Mouse (Mus musculus) limb, embryonic 11.5 days (tissue): ENCODE measurements around the gene Crip1. TPM values are rescaled to one million over a fixed set of nuclear protein-coding genes. Genes with fewer than 3 reads are reported as not detected.

ENCODE experiments used
- ATAC-seq: fragments of 200-750 bp; cut with Nextera tagmentation; 2 replicates; pipeline ENCODE4 v1.8.0; 2017; ENCODE audit warnings: low read depth; ENCODE audit not compliant: insufficient number of reproducible peaks, low FRiP score, low TSS enrichment
- DNase-seq: peaks from one replicate; pipeline ENCODE4 v3.0.0-alpha.2; 2015; ENCODE audit warnings: low spot score
- H3K27ac ChIP-seq: fragments of 300-500 bp; sonication (generic); replicated peaks from 2 replicates; pipeline ENCODE4 v1.5.1; 2014; ENCODE audit warnings: low read depth, mild to moderate bottlenecking, low read length
- H3K27me3 ChIP-seq: fragments of 300-500 bp; sonication (generic); 2 replicates; pipeline ENCODE4 v1.6.1; 2014; ENCODE audit warnings: mild to moderate bottlenecking, low read length, mixed read lengths; ENCODE audit not compliant: control insufficient read depth, insufficient read depth
- H3K36me3 ChIP-seq: fragments of 300-500 bp; sonication (generic); 2 replicates; pipeline ENCODE4 v1.6.1; 2014; ENCODE audit warnings: mild to moderate bottlenecking, low read length, moderate library complexity, mixed read lengths; ENCODE audit not compliant: control insufficient read depth, insufficient read depth
- H3K4me1 ChIP-seq: fragments of 300-500 bp; sonication (generic); 2 replicates; pipeline ENCODE4 v1.6.1; 2014; ENCODE audit warnings: low read length, mixed read lengths; ENCODE audit not compliant: control insufficient read depth, insufficient read depth
- H3K4me2 ChIP-seq: fragments of 300-500 bp; sonication (generic); 2 replicates; pipeline ENCODE4 v1.6.1; 2014; ENCODE audit warnings: low read depth, mild to moderate bottlenecking, moderate library complexity; ENCODE audit not compliant: severe bottlenecking
- H3K4me3 ChIP-seq: fragments of 300-500 bp; sonication (generic); 2 replicates; pipeline ENCODE4 v1.5.1; 2014; ENCODE audit warnings: low read depth, low read length
- H3K9ac ChIP-seq: fragments of 300-500 bp; sonication (generic); 2 replicates; pipeline ENCODE4 v1.6.1; 2014; ENCODE audit warnings: mild to moderate bottlenecking, low read length
- H3K9me3 ChIP-seq: fragments of 300-500 bp; sonication (generic); 2 replicates; pipeline ENCODE4 v1.6.1; 2016; ENCODE audit warnings: low read length; ENCODE audit not compliant: control insufficient read depth
- WGBS: fragments of 180-500 bp; shearing (Covaris S2); extraction: QIAGEN DNeasy Blood & Tissue Kit; methylation state at CpG from one replicate; pipeline ENCODE4 v1.1.7; 2014; 5-methylcytosine and 5-hydroxymethylcytosine counted together
- polyA plus RNA-seq: library from polyadenylated mRNA; unstranded; fragments of >200 nt; fragmentation: Nextera tagmentation; extraction: Ambion mirVana; gene quantifications from 2 replicates; pipeline ENCODE4 v1.2.1, GENCODE M21; 2014

The Crip1 gene
- polyA plus RNA-seq = 56.2 and 62.8 TPM in 2 replicates

DNA sequence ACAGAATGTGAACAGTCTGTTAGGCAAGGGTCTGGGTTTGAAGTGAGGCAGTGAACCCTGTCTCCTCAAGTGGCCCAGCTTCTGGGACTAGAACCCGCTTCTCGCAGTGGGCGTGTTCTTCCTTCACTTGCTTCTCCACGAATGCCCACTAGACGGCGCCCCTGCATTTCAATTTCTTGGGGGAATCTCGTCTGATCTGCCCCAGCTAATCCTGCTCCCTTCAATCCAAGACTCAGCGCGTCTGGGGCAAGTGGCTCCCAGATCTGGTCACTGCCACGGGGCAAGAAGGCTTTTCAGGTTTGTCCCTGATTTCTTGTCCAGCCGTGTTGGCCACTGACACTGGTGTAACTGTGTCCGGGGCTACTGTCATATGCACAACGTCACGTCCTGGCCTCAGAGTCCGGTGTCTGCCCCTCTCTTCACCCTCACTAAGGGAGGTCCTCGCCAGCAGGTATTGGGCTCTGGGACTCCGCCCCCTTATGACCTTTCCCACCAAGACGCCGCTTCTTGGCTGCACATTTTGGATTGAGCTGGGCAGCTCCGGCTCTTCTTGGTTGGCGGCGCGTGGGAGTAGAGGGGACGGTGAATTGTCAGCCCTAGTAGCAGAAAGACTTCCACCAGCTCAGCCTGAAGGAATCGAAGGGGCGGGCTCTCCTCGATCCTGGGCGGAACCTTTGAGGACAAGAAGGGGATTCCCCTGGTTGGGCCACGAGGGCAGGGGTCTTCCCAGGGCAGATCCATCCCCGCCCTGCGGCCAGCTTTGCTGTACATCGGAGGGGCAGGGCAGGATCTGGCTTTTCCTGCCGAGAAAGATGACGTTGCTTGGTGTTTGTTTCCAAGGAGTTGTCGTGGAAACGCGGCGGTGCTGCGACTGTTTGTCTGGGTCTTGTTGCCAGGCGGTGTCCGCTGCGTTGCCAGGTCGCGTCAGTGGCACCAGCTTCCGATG, at the start of gene Crip1:
TSS of gene Crip1 (plus strand) at position 205 of the 946 bp plus-strand sequence.
- ATAC-seq = no peak
- Histone ChIP-seq H3K36me3 (no peaks in the 10 kb centered on the region), H3K4me2 (peak within 1 kb of the TSS; percentile 20; the same call in 1 of the 2 replicates), H3K9me3 (no peaks in the 10 kb centered on the region), H3K9ac (no peak within 1 kb of the TSS), H3K4me1 (peaks cover 8% of the 10 kb centered on the region), H3K27ac (no peak within 1 kb of the TSS), H3K4me3 (no peak within 1 kb of the TSS), H3K27me3 (peaks cover 42% of the 10 kb centered on the region)
- peak; percentile 88 for DNase-seq
- 11% methylated on average over 45 of the region's 45 CpGs for WGBS

DNA sequence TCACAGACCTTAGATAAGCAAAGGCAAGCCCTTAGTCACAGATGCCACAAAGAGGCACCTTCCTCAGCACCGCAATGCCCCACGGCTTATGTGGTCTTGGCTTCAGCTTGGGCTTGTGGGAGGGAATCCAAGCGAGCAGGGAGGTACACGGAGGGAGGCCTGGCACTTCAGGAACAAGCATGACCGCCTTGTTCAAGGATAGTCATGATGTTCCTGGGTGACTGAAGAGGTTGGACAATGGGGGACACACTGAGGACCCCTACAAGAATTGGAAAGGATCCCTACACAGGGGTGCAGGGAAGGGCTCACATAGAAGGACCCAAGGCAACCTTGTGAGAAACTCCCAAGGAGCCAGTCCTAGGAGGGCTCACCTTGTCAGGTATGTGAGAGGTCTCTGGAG, 49.1 kb upstream of the Crip1 start:
- WGBS = 89% methylated on average over 5 of the region's 5 CpGs

DNA sequence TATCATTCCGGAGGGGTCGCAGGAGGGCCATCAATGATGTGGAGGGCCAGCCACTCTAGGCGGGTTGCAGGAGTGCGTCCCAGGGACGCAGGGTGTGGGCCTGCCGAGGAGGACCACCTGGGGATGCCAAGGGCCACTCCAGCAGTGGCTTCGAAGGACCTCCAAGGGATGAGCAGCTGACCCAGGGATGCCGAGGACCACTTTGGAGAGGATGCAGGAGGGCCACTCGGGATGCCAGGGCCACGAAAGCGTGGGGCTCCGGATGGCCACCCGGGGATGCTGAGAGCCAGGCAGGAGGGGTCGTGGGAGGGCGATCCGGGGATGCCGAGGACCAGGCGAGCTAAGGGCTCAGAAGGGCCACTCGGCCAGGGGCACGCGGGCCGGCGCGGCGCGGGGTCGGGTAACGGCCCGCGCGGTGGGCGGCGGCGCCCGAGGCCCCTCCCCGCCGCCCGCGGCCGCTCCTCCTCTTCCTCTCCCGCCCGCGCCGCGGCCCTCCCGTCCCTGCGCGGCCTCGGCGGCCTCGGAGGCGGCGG, 48.3 kb upstream of the Crip1 start, which contains the start of gene Mta1:
TSS of gene Mta1 (plus strand) at position 530 of the 533 bp plus-strand sequence.
- H3K36me3 ChIP-seq = no peaks in the 10 kb centered on the region; the same call in 1 of the 2 replicates
- peak within 1 kb of the TSS; percentile 92 for H3K27ac ChIP-seq
- ATAC-seq = peak; percentile 57
- WGBS = 1% methylated on average over 39 of the region's 53 CpGs
- H3K9ac ChIP-seq = peak within 1 kb of the TSS; percentile 99
- peak within 1 kb of the TSS; percentile 95 for H3K4me2 ChIP-seq
- peak within 1 kb of the TSS; percentile 91 for H3K4me3 ChIP-seq
- H3K27me3 ChIP-seq = no peaks in the 10 kb centered on the region
- peak; percentile 71 for DNase-seq
- H3K4me1 ChIP-seq = peaks cover 21% of the 10 kb centered on the region
- H3K9me3 ChIP-seq = no peaks in the 10 kb centered on the region

More for the DNA sequence above, 49.1 kb upstream of the Crip1 start:
- H3K4me3 ChIP-seq = no peak overlapping the region
- H3K27ac ChIP-seq = no peak overlapping the region
- H3K9ac ChIP-seq = no peak overlapping the region; the same call in 1 of the 2 replicates
- DNase-seq = no peak
- H3K4me2 ChIP-seq = peak overlapping the region; percentile 95
- no peaks in the 10 kb centered on the region; the same call in 1 of the 2 replicates for H3K36me3 ChIP-seq
- peaks cover 21% of the 10 kb centered on the region for H3K4me1 ChIP-seq
- H3K9me3 ChIP-seq = no peaks in the 10 kb centered on the region
- no peak for ATAC-seq
- no peaks in the 10 kb centered on the region for H3K27me3 ChIP-seq

DNA sequence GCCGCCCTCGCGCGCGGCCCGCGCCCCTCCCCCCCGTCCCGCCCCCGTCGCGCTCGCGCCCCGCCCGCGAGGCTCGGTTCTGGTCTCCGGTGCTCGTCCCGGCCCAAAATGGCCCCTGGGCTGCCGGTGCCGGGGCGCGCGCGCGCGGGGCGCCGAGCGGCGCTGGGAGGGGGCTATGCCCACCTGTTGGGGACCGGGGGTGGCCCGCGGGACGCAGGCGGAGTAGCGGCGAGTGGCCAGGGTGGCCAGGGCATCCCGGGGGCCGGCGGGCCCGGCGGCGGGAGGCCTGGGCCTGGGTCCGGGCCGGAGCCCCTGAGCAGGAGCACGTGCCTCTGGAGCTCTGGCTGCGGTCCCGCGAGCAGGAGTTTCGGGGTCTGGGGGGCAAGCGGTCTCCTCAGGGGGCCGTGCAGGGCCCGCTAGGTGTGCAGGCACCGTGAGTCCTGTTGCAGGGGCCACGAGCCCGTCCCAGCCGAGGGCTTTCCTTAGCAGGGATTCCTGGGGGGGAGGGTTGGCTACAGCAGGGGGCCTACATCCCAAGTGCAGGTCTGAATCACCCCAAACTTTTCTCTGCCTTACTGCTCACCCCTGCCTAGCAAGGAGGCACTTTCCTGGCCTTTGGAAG, 47.5 kb upstream of the Crip1 start:
- Histone ChIP-seq H3K9me3 (no peaks in the 10 kb centered on the region), H3K4me1 (peaks cover 21% of the 10 kb centered on the region), H3K27me3 (no peaks in the 10 kb centered on the region), H3K4me3 (peak overlapping the region; percentile 91), H3K4me2 (peak overlapping the region; percentile 95), H3K9ac (peak overlapping the region; percentile 99), H3K36me3 (no peaks in the 10 kb centered on the region; the same call in 1 of the 2 replicates), H3K27ac (peak overlapping the region; percentile 92)
- under 1% methylated on average over 32 of the region's 60 CpGs for WGBS
- DNase-seq = peak; percentile 53
- ATAC-seq = peak; percentile 19; the same call in 1 of the 2 replicates

DNA sequence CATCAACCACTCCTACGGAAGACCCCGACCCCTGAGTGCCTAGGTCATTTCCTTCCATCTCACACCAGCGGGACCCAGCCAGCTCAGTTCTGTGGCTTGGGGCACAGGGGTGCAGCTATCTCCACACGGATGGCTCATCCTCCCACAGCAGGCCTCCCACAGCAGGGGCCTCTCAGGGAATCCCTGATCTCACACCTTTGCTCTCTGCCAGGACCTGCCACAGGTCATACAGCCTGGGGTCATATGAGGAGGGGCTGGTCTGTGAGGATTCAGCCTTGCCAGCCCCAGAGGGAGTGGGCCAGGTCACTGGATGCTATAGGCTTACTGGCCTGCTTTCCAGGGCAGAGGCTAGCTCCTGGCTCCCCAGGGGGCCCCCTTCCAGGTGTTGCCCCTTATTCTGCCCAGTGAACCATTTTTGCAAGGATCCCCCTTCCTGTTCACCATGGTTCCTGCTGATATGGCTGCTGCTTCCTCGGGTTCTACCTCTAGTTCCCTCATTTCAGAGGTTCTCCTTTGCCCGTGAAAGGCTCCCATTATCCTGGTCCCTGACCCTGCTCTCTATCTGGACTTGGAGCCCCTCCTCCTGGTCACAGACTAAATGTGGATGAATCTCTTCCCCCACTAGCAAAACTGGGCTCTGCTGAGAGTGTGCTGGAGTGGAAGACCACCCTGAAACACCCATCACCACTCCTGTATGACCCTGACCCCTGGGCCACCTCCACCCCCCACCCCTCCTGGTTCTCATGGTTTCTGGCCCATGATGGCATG, 46.5 kb upstream of the Crip1 start:
- 41% methylated on average over 6 of the region's 6 CpGs for WGBS

DNA sequence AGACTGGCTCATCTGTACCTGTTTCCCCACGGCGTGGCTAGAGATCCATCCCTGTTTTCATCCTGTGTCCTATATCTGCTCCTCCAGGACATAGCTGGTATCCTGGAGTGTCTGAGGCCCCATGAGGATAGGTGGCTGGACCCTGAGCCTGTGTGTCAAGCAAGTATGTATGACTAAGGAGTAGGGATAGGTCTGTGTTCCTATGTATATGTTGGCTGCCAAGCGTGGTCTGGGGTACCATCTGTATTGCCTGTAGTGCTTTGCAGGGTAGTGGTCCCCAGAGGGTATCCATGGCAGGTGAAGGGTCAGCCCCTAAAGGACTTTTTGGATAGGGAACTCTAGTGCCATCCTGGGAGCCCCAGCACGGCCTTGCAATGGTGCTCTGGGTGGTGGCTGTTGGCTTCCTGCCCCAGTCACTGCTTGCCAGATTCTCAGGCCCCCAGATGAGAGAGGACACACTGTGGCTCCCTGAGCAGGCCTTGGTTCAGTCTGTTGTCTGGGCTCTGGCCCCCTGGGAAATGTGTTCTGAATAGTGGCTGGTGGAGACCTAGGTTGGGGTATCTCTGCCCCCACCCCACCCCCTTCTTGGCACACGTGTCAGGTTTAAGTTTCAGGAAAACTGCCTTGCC, 45.6 kb upstream of the Crip1 start:
- Histone ChIP-seq H3K4me3 (no peak overlapping the region), H3K4me1 (peaks cover 21% of the 10 kb centered on the region), H3K4me2 (no peak overlapping the region), H3K9me3 (no peaks in the 10 kb centered on the region), H3K9ac (no peak overlapping the region), H3K27me3 (no peaks in the 10 kb centered on the region), H3K27ac (no peak overlapping the region), H3K36me3 (peaks cover 6% of the 10 kb centered on the region; the same call in 1 of the 2 replicates)
- DNase-seq (no peak), ATAC-seq (no peak)
- WGBS = 86% methylated on average over 5 of the region's 5 CpGs

More for the DNA sequence above, 46.5 kb upstream of the Crip1 start:
- no peak overlapping the region for H3K27ac ChIP-seq
- peaks cover 4% of the 10 kb centered on the region; the same call in 1 of the 2 replicates for H3K36me3 ChIP-seq
- peak overlapping the region; percentile 91 for H3K4me3 ChIP-seq
- H3K9me3 ChIP-seq = no peaks in the 10 kb centered on the region
- H3K27me3 ChIP-seq = no peaks in the 10 kb centered on the region
- ATAC-seq (peak; percentile 1; the same call in 1 of the 2 replicates), DNase-seq (no peak)
- peak overlapping the region; percentile 47 for H3K9ac ChIP-seq
- peaks cover 21% of the 10 kb centered on the region for H3K4me1 ChIP-seq
- peak overlapping the region; percentile 95 for H3K4me2 ChIP-seq

DNA sequence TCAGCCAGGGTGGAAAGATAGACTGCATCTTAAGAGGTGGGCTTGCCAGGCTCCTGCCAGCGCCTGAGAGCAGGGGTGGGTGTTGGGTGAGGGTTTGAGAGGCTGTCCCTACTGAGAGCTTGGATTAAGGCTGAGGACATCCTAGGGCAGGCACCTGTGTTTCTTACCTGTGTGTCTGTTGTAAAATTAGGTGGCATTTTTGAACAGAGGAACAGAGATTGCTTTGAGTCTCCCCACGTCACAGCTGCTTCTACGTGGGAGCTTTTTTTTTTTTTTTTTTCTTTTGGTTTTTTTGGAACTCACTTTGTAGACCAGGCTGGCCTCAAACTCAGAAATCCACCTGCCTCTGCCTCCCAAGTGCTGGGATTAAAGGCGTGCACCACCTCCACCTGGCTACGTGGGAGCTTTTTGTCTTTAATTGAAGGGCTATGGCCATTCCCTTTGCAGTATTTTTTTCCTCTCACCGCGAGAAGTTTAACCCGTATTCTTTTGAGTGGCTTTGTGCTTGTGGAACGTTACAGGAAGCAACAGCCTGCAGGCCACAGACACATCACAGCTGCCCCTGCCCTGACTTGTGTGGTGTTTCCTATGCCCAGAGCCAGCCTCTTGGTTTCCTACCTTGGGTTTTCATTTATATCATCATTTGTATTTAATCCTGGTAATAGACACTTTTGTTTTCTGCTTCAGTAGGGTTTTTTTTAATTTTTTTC, 44.7 kb upstream of the Crip1 start:
- Histone ChIP-seq H3K36me3 (peaks cover 9% of the 10 kb centered on the region; the same call in 1 of the 2 replicates), H3K4me2 (no peak overlapping the region), H3K9me3 (no peaks in the 10 kb centered on the region), H3K27ac (no peak overlapping the region), H3K4me1 (peaks cover 21% of the 10 kb centered on the region), H3K9ac (no peak overlapping the region), H3K27me3 (no peaks in the 10 kb centered on the region), H3K4me3 (no peak overlapping the region)
- WGBS = 89% methylated on average over 9 of the region's 9 CpGs
- DNase-seq = no peak
- ATAC-seq = no peak
